Mouse (Mus musculus) cerebellum, adult 8-10 months (tissue): ENCODE data around the gene Osm.
A peak's percentile ranks its signal among the peaks of the same experiment; 100 is the strongest.

ENCODE experiments used
- DNase-seq: peaks from one replicate; pipeline ENCODE4 v3.0.0; 2022

Osm gene

DNA sequence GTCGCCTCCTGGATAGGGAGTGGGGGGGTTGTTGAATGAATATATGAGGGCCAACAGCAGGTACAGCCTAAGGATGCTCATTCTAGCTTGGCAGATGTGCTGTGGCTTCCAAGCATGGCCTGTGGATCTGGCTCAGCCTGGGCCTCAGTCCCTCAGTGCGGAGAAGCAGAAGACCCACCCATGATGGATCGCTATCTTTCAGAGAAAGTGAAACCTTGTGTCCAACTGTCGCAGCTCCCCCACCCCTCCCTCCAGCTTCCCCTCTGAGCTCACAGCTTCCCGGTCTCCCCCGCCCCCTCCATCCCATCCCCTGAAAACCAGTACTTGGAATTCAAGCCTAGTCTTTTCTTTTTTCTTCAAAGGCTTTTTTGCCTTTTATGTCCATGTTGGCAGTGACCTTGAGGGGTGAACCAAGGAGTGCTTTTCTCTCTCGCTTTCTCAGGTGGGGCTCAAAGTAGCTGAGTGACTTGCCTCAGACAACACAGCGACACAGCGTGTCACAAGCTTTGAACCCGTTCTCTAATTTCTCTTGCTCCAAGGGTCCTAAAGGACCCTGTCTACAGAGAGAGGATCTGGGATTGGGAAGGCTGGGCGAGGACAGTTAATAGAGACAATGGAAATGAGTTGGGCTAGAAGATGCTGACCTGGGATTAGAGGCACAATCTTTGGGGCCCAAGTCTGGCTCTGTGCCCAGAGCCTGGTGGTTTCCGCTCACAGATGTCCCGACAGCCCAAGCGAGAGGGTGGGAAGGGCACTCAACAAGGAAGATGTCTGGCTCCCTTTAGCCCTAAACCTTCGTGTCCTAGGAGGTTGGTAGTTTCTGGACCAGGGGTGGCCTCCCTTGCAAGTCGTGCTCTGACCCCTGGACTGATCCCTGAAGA, at the start of gene Osm:
Gene Osm (plus strand): TSS at position 756 of the 881 bp plus-strand sequence.
- DNase-seq, result no peak

- DNase-seq, result peak; percentile 98
Observed at GRCm38 (mm10) chr11:4186486-4187317, 49.5 kb upstream of the Osm start, which contains the start of gene Tbc1d10a. Gene Tbc1d10a, plus strand, starts transcription at chr11:4186789.

- DNase-seq, result peak; percentile 21
Observed at GRCm38 (mm10) chr11:4187318-4187700, 48.9 kb upstream of the Osm start.

DNA sequence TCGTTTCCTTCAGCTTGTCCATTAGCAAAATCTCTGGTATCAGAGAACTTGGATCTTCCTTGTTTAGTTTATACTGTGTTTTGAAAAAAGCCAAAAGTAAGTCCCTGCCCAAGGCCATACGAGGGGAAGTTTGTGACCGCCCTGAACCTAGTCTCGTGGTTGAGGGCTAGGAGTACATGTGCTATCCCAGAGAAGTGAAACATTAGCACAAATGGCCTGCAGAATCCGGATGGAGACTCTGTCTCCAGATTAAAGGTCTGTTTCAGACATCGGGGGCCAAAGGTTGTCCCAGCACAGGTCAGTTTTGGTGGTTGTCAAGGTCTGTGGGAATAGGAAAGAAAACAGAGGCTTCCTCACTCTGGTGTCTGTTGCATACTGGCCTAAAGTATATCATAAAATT, 47.0 kb upstream of the Osm start:
- no peak for DNase-seq

DNA sequence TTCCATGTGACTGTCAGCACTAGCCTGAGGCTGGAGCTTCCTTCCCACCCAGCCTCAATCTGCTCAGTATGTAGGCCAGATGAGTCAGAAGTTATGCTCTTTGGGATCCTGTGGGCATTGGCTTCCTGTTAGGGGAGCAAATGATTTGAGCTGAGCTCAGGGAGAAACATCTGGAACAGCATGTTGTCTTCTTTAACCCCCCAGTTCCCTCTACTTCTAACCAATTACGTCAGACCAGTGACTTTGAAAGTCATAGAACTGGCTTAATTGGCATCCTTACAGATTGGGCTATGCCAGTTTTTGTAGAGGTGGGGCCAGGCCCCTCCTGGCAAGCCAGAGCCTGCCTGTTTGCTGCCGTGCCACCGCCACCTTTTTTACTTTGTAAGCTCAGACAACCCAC, 45.5 kb upstream of the Osm start:
- no peak for DNase-seq

- no peak for DNase-seq
Observed at GRCm38 (mm10) chr11:4192757-4193156, 43.5 kb upstream of the Osm start.

GRCm38 (mm10) chr11:4193420-4193819, 42.8 kb upstream of the Osm start:
- no peak for DNase-seq

DNA sequence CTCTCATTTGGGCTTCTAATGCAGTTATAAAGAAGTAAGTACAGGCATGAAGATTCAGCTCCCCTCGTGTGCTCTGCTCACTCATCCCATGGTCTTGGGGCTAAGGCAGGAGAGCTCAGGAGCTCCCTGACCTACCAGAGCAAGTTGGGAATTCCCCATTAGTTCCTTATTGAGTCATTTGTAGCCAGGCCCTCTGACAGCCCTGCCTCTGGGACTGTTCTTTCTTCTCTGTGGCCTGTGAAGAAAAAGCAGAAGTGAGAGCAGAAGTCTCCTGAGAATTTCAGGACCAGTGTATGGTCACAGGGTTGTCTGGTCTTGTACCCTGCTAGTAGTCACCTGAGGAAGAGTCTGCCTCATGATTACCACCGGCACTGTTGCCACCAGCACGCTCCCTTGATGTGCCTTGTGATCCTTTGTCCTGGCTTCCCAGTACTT, 40.6 kb upstream of the Osm start:
- DNase-seq, result no peak

DNA sequence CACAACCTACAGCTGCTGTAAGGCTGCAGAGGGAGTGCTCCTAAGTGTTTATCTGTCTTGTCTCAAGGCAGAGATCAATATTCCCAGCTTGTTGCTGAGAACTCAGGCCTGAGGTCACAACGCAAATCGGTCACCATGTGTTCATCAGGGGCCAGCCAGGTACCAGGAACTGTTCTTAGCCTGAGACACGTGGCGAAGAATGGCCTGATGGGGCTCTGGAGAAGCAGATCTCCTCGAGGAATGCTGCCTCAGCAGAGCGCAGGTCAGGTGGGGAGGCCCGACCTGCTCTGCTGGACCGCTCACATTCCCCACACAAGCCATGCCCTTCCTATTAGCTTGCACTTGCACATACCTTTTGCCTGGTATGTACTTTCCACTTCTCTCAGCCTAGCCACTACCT, 39.6 kb upstream of the Osm start:
- no peak for DNase-seq

GRCm38 (mm10) chr11:4197691-4198090, 38.5 kb upstream of the Osm start:
- no peak for DNase-seq

GRCm38 (mm10) chr11:4201981-4202700, 34.1 kb upstream of the Osm start:
- DNase-seq, result no peak

DNA sequence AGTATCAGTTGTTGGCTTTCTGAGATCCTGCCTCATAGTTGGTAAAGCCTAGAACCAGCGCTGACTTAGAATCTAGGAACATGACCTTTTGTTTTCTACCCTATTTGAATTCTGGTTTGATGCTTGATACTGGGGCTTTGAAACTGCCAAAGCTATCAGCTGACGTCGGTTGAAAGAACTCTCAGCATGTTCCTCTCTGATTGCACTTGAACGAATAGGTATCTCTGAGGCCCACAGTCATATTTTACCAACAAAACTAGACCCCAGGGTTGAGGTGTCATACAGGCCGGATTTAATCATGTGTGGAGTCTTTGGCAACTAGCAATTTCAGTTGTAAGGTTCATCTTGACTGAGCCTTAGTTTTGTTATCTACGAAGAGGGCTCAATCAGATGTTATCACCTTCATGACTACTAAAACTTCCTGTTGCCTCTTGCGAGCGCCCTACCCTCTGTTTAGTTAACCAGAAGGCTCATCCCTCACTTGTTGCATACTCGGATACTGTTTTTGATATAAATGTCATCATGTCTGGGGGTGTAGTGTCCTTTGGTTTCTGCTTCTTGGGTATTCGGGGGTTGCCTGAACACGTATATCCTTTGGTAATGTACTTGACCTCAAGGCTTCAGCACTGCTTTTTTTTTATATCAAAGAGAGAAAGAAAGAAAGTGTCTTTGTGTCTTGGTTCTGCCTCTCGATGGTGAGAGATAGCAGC, 33.1 kb upstream of the Osm start:
- DNase-seq, result no peak

DNA sequence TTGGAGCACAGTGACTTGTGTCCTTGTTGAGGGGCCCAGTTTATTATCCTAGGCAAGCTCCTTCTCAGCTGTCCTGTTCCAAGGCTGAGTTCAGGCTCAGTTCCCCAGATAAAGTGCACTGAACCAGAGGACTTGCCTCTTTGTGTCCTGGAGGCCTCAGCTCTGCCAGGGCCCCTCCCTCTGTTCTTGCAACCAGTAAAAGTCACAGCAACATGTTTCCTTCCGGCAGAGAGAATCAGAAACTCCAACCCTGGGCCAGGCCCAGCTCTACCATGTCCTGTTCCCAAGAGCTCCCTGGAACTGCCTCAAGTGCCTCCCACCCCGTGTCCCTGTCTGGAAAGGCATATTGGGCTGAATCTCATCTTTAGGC, 32.5 kb upstream of the Osm start:
- no peak for DNase-seq

- no peak for DNase-seq
Observed at GRCm38 (mm10) chr11:4205097-4205655, 31.0 kb upstream of the Osm start.

GRCm38 (mm10) chr11:4205951-4206350, 30.3 kb upstream of the Osm start:
- no peak for DNase-seq

- no peak for DNase-seq
Observed at GRCm38 (mm10) chr11:4206563-4206962, 29.7 kb upstream of the Osm start.

GRCm38 (mm10) chr11:4207655-4208054, 28.6 kb upstream of the Osm start:
- no peak for DNase-seq

DNA sequence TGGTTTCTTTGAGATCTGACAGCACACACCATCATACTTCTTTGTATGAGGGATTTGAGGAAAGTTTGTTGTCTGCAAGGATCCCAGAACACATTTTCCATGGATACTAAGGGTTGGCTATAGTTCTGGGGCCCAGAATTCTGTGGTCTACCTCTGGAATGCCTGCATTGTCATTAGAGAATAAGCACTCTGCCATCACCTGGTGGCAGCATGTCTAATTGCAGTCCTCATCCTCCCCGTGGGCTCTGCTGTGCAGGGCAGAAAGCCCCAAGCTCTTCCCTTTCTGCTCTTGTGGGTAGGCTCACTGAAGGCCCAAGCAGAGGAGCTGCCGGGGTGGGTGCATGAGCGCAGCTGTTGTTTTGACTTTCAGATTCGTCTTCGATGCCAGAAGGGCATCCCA, 26.7 kb upstream of the Osm start:
- DNase-seq, result no peak

GRCm38 (mm10) chr11:4210786-4211185, 25.4 kb upstream of the Osm start:
- DNase-seq, result no peak

GRCm38 (mm10) chr11:4213107-4213506, 23.1 kb upstream of the Osm start:
- no peak for DNase-seq

- DNase-seq, result no peak
Observed at GRCm38 (mm10) chr11:4214572-4214971, 21.6 kb upstream of the Osm start.

DNA sequence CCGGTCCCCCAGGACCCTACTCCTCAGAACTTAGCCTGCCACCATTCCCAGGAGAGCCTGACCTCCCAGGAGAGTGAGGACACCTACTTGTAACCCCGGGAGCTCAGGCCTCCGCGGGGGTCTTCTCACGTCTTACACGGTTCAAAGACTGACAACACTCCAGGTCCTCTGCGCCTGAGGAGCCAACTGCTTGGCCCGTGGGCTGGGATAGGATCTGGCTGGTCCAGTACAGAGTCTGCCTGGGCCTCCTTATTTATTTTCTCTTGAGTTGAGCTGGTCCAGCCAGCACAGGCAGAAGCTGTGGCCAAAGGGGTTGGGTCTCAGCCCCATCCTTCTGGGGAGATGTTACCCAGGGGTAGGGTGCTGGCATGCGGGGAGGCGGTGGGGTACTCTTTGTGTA, 21.2 kb upstream of the Osm start:
- no peak for DNase-seq
